Mouse (Mus musculus): ENCODE measurements around the gene Dnah8. TPM values are rescaled to one million over a fixed set of nuclear protein-coding genes. Genes with fewer than 3 reads are reported as not detected.

Dnah8 gene
- total RNA-seq, 2 experiments from 2014 or later = 19.6 to 27.1 TPM

DNA sequence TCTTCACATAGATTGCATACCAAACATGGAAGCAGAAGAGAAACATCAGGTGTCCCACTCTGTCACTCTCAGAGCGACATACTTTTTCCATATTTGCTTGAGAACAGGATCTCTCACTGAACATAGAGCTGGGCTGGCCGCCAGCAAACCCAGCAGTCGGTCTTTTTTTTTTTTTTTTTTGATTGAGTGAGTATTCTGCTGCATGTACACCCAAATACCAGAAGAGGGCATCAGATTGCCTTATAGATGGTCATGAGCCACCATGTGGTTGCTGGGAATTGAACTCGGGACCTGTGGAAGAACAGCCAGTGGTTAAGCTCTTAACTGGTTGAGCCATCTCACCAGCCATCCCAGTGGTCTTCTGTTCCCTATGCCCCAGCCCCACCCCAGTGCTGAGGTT is 299.4 kb downstream of the Dnah8 start:
- ATAC-seq (replicated peaks; ENCODE audit: poor library complexity) = no peak

Other genes starting within 250 kb of the Dnah8 start
- 20.1 and 25.4 TPM in 2 replicates for gene Btbd9, start 47.9 kb upstream of the Dnah8 start, total RNA-seq (2015)
- gene Btbd9, start 47.9 kb upstream of the Dnah8 start, total RNA-seq (2017) = 17.2 and 22.9 TPM in 2 replicates
- 112 and 117 TPM in 2 replicates for gene Glo1, start 2.5 kb downstream of the Dnah8 start, total RNA-seq (2015)
- gene Glo1, start 2.5 kb downstream of the Dnah8 start, total RNA-seq (2017) = 118 and 129 TPM in 2 replicates

All from megakaryocyte progenitor cell, adult 5-6 weeks (primary cell).